Mouse (Mus musculus) kidney, adult 2 months (tissue): ENCODE results near the gene Ccdc62.

Experiments
- CTCF ChIP-seq: fragments of 200-500 bp; conservative IDR thresholded peaks from 2 replicates; pipeline ENCODE4 v1.5.1; 2011; ENCODE audit warnings: low read depth, mild to moderate bottlenecking, control low read depth, low read length, moderate library complexity, mixed read lengths; ENCODE audit not compliant: insufficient read depth, insufficient read length
- POLR2A ChIP-seq: fragments of 200-500 bp; IDR thresholded peaks from one replicate; pipeline ENCODE4 v1.6.1; 2011; ENCODE audit warnings: low read depth, low read length, control low read depth

DNA sequence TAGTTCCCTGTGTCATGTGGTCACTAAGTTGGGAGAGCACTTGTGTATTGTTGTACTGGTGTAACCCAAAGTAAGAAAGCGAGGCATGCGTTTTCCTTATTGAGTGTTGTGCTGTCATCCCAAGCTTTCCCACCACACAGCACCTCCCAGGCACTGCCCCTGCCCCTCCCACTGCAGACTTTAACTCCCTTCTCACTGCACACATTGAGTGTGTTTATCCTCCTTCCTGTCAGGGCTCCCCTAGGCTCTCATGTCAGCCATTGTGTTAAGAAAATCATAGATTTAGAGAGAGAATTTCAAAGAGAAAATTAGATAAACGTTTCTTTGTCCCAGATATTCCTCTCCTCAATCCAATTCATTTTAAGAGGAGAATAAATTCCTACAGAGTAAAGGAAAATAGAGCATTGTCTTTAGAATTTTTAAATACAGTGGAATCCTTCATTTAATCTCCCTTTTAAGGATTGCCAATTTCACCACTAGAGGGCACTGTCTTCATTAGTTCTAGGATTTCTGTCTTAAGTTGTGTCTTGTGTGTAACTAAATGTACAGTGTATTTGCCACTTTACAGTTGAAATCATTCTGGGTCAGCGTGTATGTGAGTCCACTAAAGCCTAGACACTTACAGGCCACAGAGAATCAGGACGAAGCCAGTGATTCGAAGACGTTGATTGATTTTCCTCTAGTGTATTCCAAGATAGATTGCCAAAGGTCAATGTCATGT, 16.7 kb downstream of the Ccdc62 start:
- TF ChIP-seq CTCF: 0 out of 2 replicates have a peak, but pooled peaks have one; percentile 23
- TF ChIP-seq POLR2A: no peak
